Mouse (Mus musculus) right cerebral cortex, postnatal 4 days (tissue): Measurements from ENCODE around the gene 4930572O03Rik.
"Not testable (repeated sequence)": the region's sequence is repeated elsewhere in the genome, so short reads cannot be mapped to it uniquely, and the experiment has no call there.

Experiments used
- DNase-seq: peaks from one replicate; pipeline ENCODE4 v3.0.0-alpha.2; 2022

Gene 4930572O03Rik

GRCm38 (mm10) chr5:15616195-15616594, 40.7 kb downstream of the 4930572O03Rik start:
- not testable (repeated sequence) for DNase-seq

- DNase-seq: not testable (repeated sequence)
Observed at GRCm38 (mm10) chr5:15610695-15611094, 46.2 kb downstream of the 4930572O03Rik start.

- DNase-seq: not testable (repeated sequence)
Observed at GRCm38 (mm10) chr5:15606677-15607076, 50.2 kb downstream of the 4930572O03Rik start.

- not testable (repeated sequence) for DNase-seq
Observed at GRCm38 (mm10) chr5:15603585-15603984, 53.3 kb downstream of the 4930572O03Rik start.

GRCm38 (mm10) chr5:15603008-15603407, 53.9 kb downstream of the 4930572O03Rik start:
- DNase-seq: not testable (repeated sequence)

- not testable (repeated sequence) for DNase-seq
Observed at GRCm38 (mm10) chr5:15602424-15602947, 54.4 kb downstream of the 4930572O03Rik start.
